Mouse (Mus musculus) bone marrow, adult 2 months (tissue): Measurements from ENCODE around the gene Nudt17. TPM values are rescaled to one million over a fixed set of nuclear protein-coding genes. Genes with fewer than 3 reads are reported as not detected.
A peak's percentile ranks its signal among the peaks of the same experiment; 100 is the strongest.
"Not testable (repeated sequence)": the region's sequence is repeated elsewhere in the genome, so short reads cannot be mapped to it uniquely, and the experiment has no call there.

ENCODE experiments used
- H3K27ac ChIP-seq: fragments of 200-500 bp; 2 replicates; pipeline ENCODE4 v1.5.1; 2012; ENCODE audit warnings: low read depth, mild to moderate bottlenecking, control low read depth, inconsistent platforms, low read length; ENCODE audit not compliant: control insufficient read depth, poor library complexity, insufficient read depth
- H3K4me1 ChIP-seq: fragments of 200-500 bp; 2 replicates; pipeline ENCODE4 v1.6.1; 2011; ENCODE audit warnings: low read length; ENCODE audit not compliant: control insufficient read depth, insufficient read depth
- H3K4me3 ChIP-seq: fragments of 200-500 bp; replicated peaks from 2 replicates; pipeline ENCODE3; 2011; ENCODE audit warnings: mild to moderate bottlenecking, low read depth, low read length, control low read depth; ENCODE audit not compliant: control insufficient read depth
- CTCF ChIP-seq: fragments of 200-500 bp; IDR thresholded peaks from 2 replicates; pipeline ENCODE4 v1.5.1; 2011; ENCODE audit warnings: low read length, control low read depth; ENCODE audit not compliant: control insufficient read depth, insufficient read depth
- POLR2A ChIP-seq: fragments of 200-500 bp; IDR thresholded peaks from 2 replicates; pipeline ENCODE4 v1.6.1; 2011; ENCODE audit warnings: low read depth, mild to moderate bottlenecking, control low read depth, low read length, borderline replicate concordance; ENCODE audit not compliant: control insufficient read depth
- WGBS: fragments of 180-500 bp; shearing (Covaris S2); methylation state at CpG from one replicate; pipeline ENCODE4 v1.1.7; 2018; 5-methylcytosine and 5-hydroxymethylcytosine counted together
- polyA plus RNA-seq: library from polyadenylated mRNA; stranded (reverse); fragments of >200 nt; gene quantifications from 2 replicates; pipeline ENCODE4 v1.2.4, GENCODE M21; 2011; ENCODE audit warnings: low replicate concordance; ENCODE audit not compliant: missing spikeins, insufficient read depth, insufficient read length

Gene Nudt17
- polyA plus RNA-seq, result 1.4 TPM in 1 of 2 replicates, not detected in the other

DNA sequence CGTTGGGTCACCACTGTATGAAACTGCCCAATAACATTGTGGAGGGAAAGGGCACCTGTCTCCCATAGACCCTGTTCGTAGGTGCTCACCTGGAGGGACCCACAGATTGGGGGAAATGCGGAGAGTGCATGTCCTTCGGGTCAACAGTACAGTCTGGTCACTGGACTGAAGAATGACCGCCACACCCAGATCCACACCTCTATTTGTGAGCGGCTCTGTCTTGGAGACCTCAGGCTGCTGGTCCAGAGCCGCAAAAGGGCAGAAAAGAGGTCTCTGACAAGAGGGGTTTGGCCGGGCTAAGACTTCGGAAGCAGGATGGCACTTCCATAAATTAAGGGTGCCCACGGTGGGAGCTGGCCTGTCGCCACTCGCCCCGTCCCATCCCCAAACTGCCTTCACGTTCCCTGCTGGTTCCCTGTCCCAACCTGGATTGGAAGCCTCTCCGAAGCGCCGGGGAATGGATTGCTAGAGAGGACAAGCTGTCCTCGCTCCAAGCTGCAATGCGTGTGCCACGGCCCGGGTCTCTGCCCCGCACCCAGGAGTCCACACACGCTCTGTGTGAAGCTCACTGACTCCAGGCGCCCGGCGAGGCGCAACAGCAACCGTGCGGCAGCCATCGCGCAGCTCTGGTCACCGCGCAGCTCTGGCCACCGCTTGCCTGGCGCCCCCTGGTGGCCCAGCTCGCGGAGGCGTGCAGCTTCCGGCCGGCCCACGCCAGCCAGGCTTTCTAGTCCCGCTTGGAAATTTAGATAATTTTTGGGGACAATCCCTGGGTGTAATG lies at the start of gene Nudt17:
Gene Nudt17, minus strand, starts transcription at position 660 of the 781 bp plus-strand sequence.
- Histone ChIP-seq H3K4me3 (peak within 1 kb of the TSS; percentile 41), H3K27ac (no peak within 1 kb of the TSS), H3K4me1 (no peaks in the 10 kb centered on the region)
- TF ChIP-seq CTCF (peak; percentile 86), POLR2A (no peak)
- WGBS, result 6% methylated on average over 42 of the region's 42 CpGs

DNA sequence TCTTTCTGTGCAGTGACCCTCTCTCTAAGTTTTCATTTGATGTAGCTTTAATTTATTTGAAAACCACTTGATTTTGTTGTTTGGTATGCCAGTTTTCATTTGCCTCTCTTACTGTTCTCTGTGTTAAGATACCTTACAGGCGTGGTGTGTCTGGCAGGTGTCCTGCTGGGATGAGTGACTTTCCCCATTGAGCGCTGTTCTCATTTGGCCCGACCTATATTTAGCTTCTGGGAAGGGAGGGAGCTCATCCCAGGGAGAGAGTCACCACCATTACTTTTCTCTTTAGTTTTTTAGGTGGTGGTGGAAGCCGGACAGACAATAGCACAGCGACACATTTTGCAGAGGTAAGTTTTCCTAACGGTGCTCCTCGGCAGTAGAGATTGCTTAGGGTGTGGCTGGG lies 49.3 kb upstream of the Nudt17 start:
- no peaks in the 10 kb centered on the region; the same call in 1 of the 2 replicates for H3K4me1 ChIP-seq
- WGBS, result 79% methylated on average over 7 of the region's 7 CpGs
- no peak overlapping the region for H3K4me3 ChIP-seq
- TF ChIP-seq CTCF, result no peak
- TF ChIP-seq POLR2A, result no peak
- no peak overlapping the region for H3K27ac ChIP-seq

DNA sequence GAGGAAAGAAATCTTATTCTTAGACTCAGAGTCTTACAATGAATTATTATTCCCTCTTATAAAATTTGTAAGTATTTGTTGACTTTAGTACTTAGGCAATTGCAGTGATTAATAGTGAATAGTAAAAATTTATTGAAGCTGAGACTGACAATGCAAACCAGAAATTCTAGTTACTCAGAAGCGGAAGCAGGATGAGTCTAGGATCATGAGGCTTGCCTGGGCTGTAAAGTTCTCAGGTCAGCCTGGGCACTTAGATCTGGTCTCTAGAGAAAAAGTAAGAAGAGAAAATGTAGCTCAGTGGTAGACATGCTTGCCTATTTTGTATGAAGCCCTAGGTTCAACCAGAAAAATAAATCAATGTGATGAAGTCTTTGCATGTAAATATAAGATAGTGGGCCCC lies 47.6 kb upstream of the Nudt17 start:
- Histone ChIP-seq H3K27ac (no peak overlapping the region), H3K4me3 (no peak overlapping the region), H3K4me1 (no peaks in the 10 kb centered on the region; the same call in 1 of the 2 replicates)
- TF ChIP-seq POLR2A, result no peak
- no peak for TF ChIP-seq CTCF
- WGBS, result 100% methylated on average over 1 of the region's 1 CpGs

DNA sequence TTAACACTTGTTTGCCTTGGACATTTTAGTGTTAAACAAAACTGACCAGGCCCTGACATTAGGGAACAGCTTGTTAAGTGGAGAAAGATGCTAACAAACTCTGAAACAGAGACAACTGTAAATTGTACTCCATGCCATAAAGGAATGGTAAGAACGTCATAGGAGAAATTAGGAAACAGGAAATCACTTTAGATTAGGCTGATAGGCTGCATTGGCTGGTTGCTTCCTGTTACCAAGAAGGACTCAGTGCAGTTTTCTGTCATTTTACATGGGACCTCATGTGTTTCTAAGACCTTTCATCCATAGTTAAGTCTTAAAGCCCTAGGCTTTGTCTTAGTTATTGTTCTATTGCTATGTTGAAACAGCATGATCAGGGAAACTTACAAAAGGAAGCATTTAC lies 38.5 kb upstream of the Nudt17 start:
- TF ChIP-seq CTCF, result no peak
- no peak for TF ChIP-seq POLR2A
- Histone ChIP-seq H3K27ac (no peak overlapping the region), H3K4me3 (no peak overlapping the region), H3K4me1 (no peaks in the 10 kb centered on the region; the same call in 1 of the 2 replicates)
- 19% methylated on average over 1 of the region's 1 CpGs for WGBS

DNA sequence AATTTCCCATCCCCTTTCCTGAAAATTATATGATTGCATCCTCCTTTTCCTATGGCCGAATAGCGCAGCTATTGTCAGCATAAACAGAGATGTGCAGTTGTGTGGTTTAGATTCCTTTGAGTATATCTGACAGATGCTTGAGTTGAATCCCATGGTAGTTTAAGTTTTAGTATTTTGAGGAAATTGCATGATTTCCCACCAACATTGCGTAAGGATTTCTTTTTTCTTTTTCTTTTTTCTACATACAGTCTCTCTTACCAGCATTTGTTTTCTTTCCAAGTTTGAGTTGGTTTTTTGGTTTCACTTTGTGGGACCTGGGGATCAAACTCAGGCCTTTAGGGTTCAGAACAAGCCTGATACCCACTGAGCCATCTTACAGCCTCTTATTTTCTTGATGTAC lies 36.0 kb upstream of the Nudt17 start:
- Histone ChIP-seq H3K27ac (no peak overlapping the region), H3K4me3 (no peak overlapping the region), H3K4me1 (no peaks in the 10 kb centered on the region; the same call in 1 of the 2 replicates)
- no peak for TF ChIP-seq POLR2A
- no peak for TF ChIP-seq CTCF
- WGBS, result 45% methylated on average over 3 of the region's 3 CpGs

DNA sequence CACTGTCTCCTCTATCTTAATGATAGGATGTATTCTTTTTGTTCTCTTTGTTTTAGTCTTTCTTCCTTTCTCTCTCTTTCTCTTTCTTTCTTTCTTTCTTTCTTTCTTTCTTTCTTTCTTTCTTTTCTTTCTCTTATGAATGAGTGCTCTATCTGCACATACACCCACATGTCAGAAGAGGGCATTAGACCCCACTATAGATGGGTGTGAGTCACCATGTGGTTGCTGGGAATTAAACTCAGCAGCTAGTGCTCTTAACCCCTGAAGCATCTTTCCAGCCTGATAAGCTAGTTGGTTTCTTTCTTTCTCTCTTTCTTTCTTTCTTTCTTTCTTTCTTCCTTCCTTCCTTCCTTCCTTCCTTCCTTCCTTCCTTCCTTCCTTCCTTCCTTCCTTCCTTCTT lies 31.9 kb upstream of the Nudt17 start:
- not testable (repeated sequence) for H3K4me3 ChIP-seq, H3K4me1 ChIP-seq, H3K27ac ChIP-seq

DNA sequence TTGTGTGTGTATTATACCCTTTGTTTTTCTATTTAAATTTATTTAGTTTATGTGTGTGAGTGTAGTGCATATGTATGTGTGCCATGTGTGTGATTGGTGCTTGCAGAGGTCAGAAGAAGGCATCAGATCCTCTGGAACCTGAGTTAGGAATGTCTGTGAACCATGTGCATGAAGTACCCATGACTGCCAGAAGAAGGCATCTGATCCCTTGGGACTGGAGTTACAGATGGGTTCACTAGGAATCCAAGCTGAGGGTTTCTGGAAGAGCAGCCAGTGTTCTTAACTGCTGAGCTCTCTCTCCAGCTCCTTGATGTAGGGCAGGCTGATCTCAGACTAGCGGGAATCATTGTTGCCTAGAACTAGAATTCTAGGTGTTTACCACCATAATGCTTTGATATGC lies 29.6 kb upstream of the Nudt17 start:
- WGBS, result 86% methylated on average over 1 of the region's 1 CpGs
- Histone ChIP-seq H3K4me3 (no peak overlapping the region), H3K27ac (no peak overlapping the region), H3K4me1 (peaks cover 3% of the 10 kb centered on the region; the same call in 1 of the 2 replicates)
- TF ChIP-seq POLR2A, result no peak
- TF ChIP-seq CTCF, result no peak

DNA sequence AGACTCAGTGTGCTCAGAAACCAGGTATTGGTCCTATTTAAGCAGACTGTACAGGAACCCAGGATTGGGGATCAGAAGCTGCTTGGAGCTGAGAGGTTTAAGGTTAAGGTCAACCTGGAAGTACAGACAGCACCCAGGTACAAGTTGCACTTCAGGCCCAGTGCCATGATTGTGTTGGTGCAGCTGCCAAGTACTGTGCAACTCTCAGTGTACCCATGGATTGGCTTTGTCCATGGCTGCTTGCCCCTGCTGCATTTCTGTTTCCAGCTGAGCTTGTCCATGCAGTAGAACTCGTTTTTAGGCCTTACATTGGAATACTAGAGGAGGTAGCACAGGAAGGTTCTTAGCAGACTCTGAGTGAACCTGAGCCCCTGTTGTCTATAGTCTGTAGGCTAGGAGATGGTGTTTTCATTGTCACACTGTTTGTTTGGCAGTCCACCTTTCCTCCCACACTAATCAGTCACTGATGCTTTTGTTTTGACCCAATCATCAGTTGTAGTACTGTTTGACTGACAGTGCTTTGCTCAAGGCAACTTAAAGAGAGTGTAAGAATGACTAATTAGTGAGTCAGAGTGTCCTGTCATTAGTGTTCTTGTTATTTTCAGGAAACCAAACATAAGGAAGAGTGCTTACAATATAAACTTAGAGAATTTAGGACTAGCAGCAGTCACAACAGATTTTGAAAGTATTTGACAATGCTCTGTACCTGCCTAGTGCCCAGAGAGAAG lies 28.8 kb upstream of the Nudt17 start:
- Histone ChIP-seq H3K4me1 (peaks cover 3% of the 10 kb centered on the region; the same call in 1 of the 2 replicates), H3K4me3 (no peak overlapping the region), H3K27ac (no peak overlapping the region)
- no peak for TF ChIP-seq POLR2A
- no peak for TF ChIP-seq CTCF
- 58% methylated on average over 1 of the region's 1 CpGs for WGBS
